Mouse (Mus musculus) liver, embryonic 14.5 days (tissue): ENCODE results near the gene Gstz1.

ENCODE experiments used
- CTCF ChIP-seq: IDR thresholded peaks from 2 replicates; pipeline ENCODE4 v1.5.1; 2016; ENCODE audit warnings: antibody characterized with exemption, low read depth, control low read depth
- EP300 ChIP-seq: IDR thresholded peaks from 2 replicates; pipeline ENCODE4 v1.6.1; 2016; ENCODE audit warnings: antibody characterized with exemption, low read depth

DNA sequence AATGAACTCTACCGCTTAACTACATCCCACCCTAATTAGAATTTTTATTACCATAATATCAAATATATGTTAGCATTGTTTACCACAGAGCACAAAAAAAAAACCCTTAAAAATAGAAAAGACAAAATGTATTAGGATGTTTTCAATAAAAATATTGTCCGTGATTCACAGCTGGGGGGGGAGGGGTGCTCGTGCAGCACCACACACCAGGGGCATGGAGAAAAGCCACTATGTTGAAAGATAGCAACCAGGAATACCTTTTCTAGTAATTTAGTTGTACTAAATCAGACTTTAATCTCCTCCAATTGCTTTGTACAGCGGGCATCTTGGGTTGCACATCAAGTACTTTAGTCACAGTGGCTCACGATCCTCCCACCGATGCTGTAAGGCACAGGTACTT lies 51.8 kb downstream of the Gstz1 start:
- TF ChIP-seq CTCF: no peak
- no peak for TF ChIP-seq EP300
